Mouse (Mus musculus): Measurements from ENCODE around the gene Kcnn1. TPM values are rescaled to one million over a fixed set of nuclear protein-coding genes. Genes with fewer than 3 reads are reported as not detected.
"Not testable (repeated sequence)": the region's sequence is repeated elsewhere in the genome, so short reads cannot be mapped to it uniquely, and the experiment has no call there.

The Kcnn1 gene
- polyA plus RNA-seq, 1 experiment from 2014 or later = 4.2 TPM

GRCm38 (mm10) chr8:70897681-70898413, 34.8 kb upstream of the Kcnn1 start:
- H3K4me2 ChIP-seq (ENCODE audit: low read length) = peak overlapping the region; percentile 79
- WGBS = under 1% methylated on average over 20 of the region's 20 CpGs
- peaks cover 11% of the 10 kb centered on the region for H3K36me3 ChIP-seq (ENCODE audit: insufficient read depth, low read length)
- peak overlapping the region; percentile 92 for H3K4me3 ChIP-seq (replicated peaks; ENCODE audit: low read depth, low read length)
- no peaks in the 10 kb centered on the region for H3K9me3 ChIP-seq (replicated peaks; ENCODE audit: low read length)
- peaks cover 10% of the 10 kb centered on the region for H3K4me1 ChIP-seq (replicated peaks; ENCODE audit: insufficient read depth, low read length)
- H3K27ac ChIP-seq = peak overlapping the region; percentile 81
- no peaks in the 10 kb centered on the region; the same call in 1 of the 2 replicates for H3K27me3 ChIP-seq (ENCODE audit: insufficient read depth, low read length)
- TF ChIP-seq CTCF (IDR thresholded peaks at IDR 0.05; ENCODE audit: low read depth) = peak; percentile 94
- DNase-seq (ENCODE audit: low spot score) (peak; percentile 88), ATAC-seq (replicated peaks; ENCODE audit: low FRiP score, low read depth) (peak; percentile 33)
- peak overlapping the region; percentile 61 for H3K9ac ChIP-seq (ENCODE audit: low read depth, low read length)

GRCm38 (mm10) chr8:70897021-70897680, 34.1 kb upstream of the Kcnn1 start, which contains the start of gene Rpl18a:
Gene Rpl18a (minus strand): TSS chr8:70897412.
- Histone ChIP-seq H3K4me1 (replicated peaks; ENCODE audit: insufficient read depth, low read length) (peaks cover 17% of the 10 kb centered on the region), H3K4me3 (replicated peaks; ENCODE audit: low read depth, low read length) (peak within 1 kb of the TSS; percentile 92), H3K27ac (peak within 1 kb of the TSS; percentile 81), H3K9me3 (replicated peaks; ENCODE audit: low read length) (no peaks in the 10 kb centered on the region), H3K36me3 (ENCODE audit: insufficient read depth, low read length) (peaks cover 11% of the 10 kb centered on the region), H3K4me2 (ENCODE audit: low read length) (peak within 1 kb of the TSS; percentile 87), H3K27me3 (ENCODE audit: insufficient read depth, low read length) (peaks cover 5% of the 10 kb centered on the region), H3K9ac (ENCODE audit: low read depth, low read length) (peak within 1 kb of the TSS; percentile 96)
- WGBS = under 1% methylated on average over 57 of the region's 60 CpGs
- peak; percentile 100 for DNase-seq (ENCODE audit: low spot score)
- ATAC-seq (replicated peaks; ENCODE audit: low FRiP score, low read depth) = peak; percentile 98
- peak; percentile 24; the same call in 1 of the 2 replicates for TF ChIP-seq CTCF (IDR thresholded peaks at IDR 0.05; ENCODE audit: low read depth)

- Histone ChIP-seq H3K9ac (ENCODE audit: low read depth, low read length) (peak overlapping the region; percentile 96), H3K27me3 (ENCODE audit: insufficient read depth, low read length) (peaks cover 12% of the 10 kb centered on the region), H3K4me2 (ENCODE audit: low read length) (peak overlapping the region; percentile 87), H3K27ac (peak overlapping the region; percentile 81), H3K9me3 (replicated peaks; ENCODE audit: low read length) (no peaks in the 10 kb centered on the region), H3K36me3 (ENCODE audit: insufficient read depth, low read length) (peaks cover 11% of the 10 kb centered on the region), H3K4me1 (replicated peaks; ENCODE audit: insufficient read depth, low read length) (peaks cover 23% of the 10 kb centered on the region), H3K4me3 (replicated peaks; ENCODE audit: low read depth, low read length) (peak overlapping the region; percentile 92)
- ATAC-seq (replicated peaks; ENCODE audit: low FRiP score, low read depth) (no peak), DNase-seq (ENCODE audit: low spot score) (no peak)
- 2% methylated on average over 25 of the region's 25 CpGs for WGBS
- no peak for TF ChIP-seq CTCF (IDR thresholded peaks at IDR 0.05; ENCODE audit: low read depth)
Observed at GRCm38 (mm10) chr8:70896316-70897020, 33.4 kb upstream of the Kcnn1 start.

- not testable (repeated sequence) for DNase-seq (ENCODE audit: low spot score); H3K9me3 ChIP-seq (replicated peaks; ENCODE audit: low read length); ATAC-seq (replicated peaks; ENCODE audit: low FRiP score, low read depth); H3K27ac ChIP-seq
- WGBS = 68% methylated on average over 24 of the region's 24 CpGs
- Histone ChIP-seq H3K4me2 (ENCODE audit: low read length) (peak overlapping the region; percentile 87), H3K27me3 (ENCODE audit: insufficient read depth, low read length) (peaks cover 17% of the 10 kb centered on the region), H3K9ac (ENCODE audit: low read depth, low read length) (peak overlapping the region; percentile 96; the same call in 1 of the 2 replicates), H3K36me3 (ENCODE audit: insufficient read depth, low read length) (peaks cover 11% of the 10 kb centered on the region), H3K4me1 (replicated peaks; ENCODE audit: insufficient read depth, low read length) (peaks cover 23% of the 10 kb centered on the region), H3K4me3 (replicated peaks; ENCODE audit: low read depth, low read length) (peak overlapping the region; percentile 92)
Observed at GRCm38 (mm10) chr8:70895571-70896259, 32.7 kb upstream of the Kcnn1 start.

GRCm38 (mm10) chr8:70894771-70895545, 31.9 kb upstream of the Kcnn1 start:
- 78% methylated on average over 8 of the region's 8 CpGs for WGBS
- Histone ChIP-seq H3K4me1 (replicated peaks; ENCODE audit: insufficient read depth, low read length) (peaks cover 23% of the 10 kb centered on the region), H3K4me3 (replicated peaks; ENCODE audit: low read depth, low read length) (no peak overlapping the region), H3K27ac (no peak overlapping the region), H3K36me3 (ENCODE audit: insufficient read depth, low read length) (peaks cover 11% of the 10 kb centered on the region), H3K9ac (ENCODE audit: low read depth, low read length) (no peak overlapping the region), H3K9me3 (replicated peaks; ENCODE audit: low read length) (no peaks in the 10 kb centered on the region), H3K27me3 (ENCODE audit: insufficient read depth, low read length) (peaks cover 17% of the 10 kb centered on the region), H3K4me2 (ENCODE audit: low read length) (no peak overlapping the region)
- DNase-seq (ENCODE audit: low spot score) (no peak), ATAC-seq (replicated peaks; ENCODE audit: low FRiP score, low read depth) (no peak)
- TF ChIP-seq CTCF (IDR thresholded peaks at IDR 0.05; ENCODE audit: low read depth) = no peak
